Mouse (Mus musculus): ENCODE measurements around the gene Gm11034.

The Gm11034 gene

GRCm38 (mm10) chr8:72213536-72213935, at the start of gene Gm11034:
Gene Gm11034 (minus strand): TSS chr8:72213636.
- DNase-seq = no peak

DNA sequence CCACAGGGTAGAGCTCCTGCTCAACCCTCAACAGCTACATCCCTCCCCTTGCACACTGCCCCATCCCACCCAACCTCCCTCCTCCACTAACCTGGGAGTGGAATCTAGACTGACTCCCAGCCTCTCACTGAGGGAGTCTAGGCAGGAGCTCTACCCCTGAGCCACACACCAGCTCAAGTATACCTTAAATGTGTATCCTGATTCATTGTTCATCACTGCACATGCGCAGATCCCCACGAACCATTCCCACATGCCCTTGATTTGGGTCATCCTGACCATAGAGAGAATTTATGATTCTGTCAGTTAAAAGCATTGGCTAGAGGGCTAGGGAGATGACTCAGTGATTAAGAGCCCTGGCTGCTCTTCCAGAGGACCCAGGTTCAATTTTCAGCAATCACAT, 49.3 kb upstream of the Gm11034 start:
- no peak for DNase-seq

GRCm38 (mm10) chr8:72261872-72262271, 48.4 kb upstream of the Gm11034 start:
- no peak for DNase-seq

GRCm38 (mm10) chr8:72261431-72261830, 48.0 kb upstream of the Gm11034 start:
- no peak for DNase-seq

GRCm38 (mm10) chr8:72261019-72261418, 47.6 kb upstream of the Gm11034 start:
- no peak for DNase-seq

- no peak for DNase-seq
Measured at GRCm38 (mm10) chr8:72260585-72260984, 47.1 kb upstream of the Gm11034 start.

GRCm38 (mm10) chr8:72259862-72260261, 46.4 kb upstream of the Gm11034 start:
- no peak for DNase-seq

DNA sequence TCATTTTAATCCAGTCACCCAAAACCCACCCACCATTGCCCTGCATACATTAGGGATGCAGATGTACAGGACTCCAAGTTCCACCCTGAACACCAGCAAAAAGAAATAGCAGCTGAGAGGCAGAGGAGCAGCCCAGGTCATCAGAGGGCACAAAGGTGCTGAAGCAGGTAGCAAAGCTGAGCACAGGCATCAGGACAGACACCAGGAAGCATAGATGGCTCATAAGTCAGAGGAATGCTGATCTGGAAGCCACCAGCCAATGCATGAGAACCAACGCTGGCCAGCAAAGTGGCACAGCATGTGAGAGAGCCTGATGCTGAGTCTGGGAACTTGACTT, 44.4 kb upstream of the Gm11034 start:
- DNase-seq = no peak

DNA sequence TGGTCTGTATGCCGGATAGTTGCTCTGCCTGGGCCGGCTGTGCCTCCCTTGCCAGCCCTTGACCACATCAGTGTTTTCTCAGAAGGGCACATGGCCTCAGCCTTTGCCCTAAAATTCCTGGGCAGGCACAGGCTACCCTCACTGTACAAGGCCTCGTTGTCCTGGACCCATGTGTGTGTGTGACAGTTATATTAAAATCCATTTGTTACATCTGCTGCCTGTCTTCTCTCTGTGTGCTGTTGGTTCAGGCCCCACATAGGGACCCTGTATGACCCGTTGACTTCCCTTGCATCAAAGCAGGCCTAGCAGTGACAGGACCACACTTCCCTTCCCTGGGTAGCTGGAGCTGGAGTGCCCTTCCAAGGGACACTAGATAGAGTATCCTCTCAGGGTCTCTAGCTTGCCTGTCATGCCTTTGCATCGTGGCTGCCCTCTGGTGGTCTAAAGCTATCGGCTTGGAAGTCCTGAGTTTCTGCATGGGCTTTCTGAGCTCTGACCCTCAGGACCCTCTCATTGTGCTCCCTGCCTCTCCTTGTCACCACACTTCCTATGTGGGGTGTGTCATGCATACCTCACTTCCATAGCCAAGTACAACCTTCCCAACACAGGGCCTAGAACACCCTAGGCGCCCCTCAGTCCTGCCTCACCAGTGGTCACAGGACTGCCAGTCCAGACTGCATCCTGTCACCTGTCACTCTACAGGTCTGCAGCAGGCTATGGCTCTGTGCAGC, 43.9 kb upstream of the Gm11034 start:
- no peak for DNase-seq

DNA sequence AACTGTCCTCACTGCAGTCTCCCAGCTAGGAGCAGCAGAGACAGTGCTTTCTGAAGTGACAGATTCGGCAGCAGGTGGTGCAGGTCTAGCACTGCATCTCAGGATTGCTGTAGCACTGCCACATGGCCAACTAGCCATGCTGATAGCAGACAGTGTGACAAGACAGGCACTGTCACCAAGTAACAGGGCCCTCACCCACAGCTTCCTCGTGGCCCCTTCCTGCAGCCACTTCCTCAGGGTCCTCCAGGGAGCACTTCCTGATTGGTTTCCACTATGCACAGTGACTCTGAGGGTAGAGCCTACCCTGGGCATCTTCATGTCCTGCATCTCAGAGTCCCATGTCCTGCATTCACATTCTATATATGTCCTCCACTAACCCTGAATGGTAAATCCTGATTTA, 31.2 kb upstream of the Gm11034 start:
- no peak for DNase-seq

DNA sequence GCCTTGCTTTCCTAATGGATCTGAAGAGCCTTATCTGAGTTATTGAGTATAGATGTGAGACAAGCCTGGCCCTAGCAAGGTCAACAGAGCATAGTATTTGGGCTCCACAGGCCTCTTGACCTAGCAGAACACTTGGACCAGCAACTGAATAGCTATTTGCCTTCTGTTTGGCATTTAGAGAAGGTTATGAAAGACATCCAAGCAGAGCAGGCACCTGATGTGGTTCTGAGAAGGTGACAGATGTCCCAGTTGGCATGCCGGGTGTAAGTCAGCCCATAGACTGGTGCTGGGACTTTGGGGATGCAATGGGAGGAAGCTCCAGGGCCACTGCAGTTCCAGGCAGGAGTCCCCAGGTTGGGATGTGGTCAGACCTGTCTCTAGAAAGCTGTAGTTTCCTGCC, 28.8 kb upstream of the Gm11034 start:
- no peak for DNase-seq

GRCm38 (mm10) chr8:72240951-72241350, 27.5 kb upstream of the Gm11034 start:
- DNase-seq = peak; percentile 23

GRCm38 (mm10) chr8:72240403-72240763, 26.9 kb upstream of the Gm11034 start:
- no peak for DNase-seq

DNA sequence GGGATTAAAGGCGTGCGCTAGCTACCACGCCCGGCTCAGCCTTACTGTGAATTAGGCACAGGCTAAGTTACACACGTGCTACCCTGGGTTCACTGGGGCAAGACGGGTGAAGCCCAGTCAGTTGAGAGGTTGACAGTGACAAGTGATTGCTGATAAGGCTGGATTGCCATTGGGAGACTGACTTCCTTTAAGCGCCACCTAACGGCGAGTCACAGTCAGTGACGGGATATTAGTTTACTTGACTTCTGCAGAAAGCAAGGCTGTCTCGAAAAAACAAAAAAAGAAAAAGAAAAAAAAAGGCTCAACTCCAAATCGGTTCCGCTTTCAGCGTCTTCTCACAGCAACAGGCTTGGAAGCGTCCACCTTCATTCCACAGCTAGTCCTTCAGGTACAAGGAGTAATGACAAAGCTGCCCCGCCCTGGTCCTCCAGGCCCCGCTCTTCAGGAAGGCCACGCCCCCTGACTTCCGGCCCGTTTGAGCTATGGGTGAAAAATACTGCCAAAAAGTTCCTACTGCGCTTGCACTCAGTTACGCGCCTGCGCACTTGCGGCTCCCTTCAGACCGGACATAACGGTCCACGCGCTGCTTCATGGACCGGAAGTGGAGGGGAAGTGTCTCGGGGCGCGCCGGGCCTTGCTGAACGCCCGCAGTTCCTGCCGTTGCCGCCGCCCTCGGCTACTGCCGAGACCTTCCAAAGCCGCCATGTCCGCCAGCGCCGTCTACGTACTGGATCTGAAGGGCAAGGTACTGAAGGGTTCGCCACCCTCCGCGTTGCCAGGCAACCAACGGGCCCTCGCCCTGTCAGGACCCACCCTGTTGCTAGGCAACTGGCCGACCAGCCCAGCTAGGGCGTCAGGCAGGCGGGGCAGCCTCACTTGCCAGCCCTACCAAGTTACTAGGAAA, 26.3 kb upstream of the Gm11034 start, which contains the start of gene Ap1m1:
Gene Ap1m1, plus strand, starts transcription at position 520 of the 904 bp plus-strand sequence.
- peak; percentile 97 for DNase-seq

- no peak for DNase-seq
Measured at GRCm38 (mm10) chr8:72222656-72223055, 9.2 kb upstream of the Gm11034 start.

GRCm38 (mm10) chr8:72220758-72221157, 7.3 kb upstream of the Gm11034 start:
- no peak for DNase-seq

DNA sequence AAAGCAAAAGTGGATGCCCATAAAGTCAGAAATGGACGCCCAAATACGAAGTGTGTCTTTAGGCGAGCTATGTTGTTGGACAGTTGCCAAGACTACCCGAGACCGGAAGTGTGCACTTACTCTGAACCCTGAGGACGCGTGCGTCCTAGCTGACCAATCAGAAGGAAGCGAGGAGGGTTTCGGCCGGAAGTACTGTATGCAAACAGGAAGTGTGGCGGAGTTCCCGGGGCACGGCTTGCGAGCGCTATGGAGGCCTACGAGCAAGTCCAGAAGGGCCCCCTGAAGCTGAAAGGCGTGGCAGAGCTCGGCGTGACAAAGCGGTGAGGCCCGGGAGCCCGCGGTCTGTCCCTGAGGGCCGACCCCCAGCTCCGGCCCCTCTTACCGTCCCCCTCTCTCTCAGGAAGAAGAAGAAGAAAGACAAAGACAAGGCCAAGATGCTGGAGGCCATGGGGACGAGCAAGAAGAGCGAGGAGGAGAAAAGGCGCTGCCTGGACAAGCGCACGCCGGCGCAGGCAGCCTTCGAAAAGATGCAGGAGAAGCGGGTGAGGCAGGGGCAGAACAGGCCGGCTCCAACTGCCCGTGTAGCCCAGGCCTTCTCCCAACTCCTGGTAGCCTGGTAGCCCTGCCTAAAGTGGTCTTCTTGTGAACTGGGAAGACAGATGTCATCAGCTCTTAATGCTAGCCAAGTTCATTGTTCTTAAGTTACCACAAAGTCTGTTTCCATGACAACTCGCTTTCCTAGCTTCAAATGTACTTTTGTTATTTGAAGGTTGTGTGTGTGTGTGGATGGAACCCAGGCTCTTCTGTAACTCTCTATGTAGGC, 6.3 kb upstream of the Gm11034 start, which contains the start of gene Fam32a:
Gene Fam32a, plus strand, starts transcription at position 190 of the 823 bp plus-strand sequence.
- DNase-seq = peak; percentile 85

DNA sequence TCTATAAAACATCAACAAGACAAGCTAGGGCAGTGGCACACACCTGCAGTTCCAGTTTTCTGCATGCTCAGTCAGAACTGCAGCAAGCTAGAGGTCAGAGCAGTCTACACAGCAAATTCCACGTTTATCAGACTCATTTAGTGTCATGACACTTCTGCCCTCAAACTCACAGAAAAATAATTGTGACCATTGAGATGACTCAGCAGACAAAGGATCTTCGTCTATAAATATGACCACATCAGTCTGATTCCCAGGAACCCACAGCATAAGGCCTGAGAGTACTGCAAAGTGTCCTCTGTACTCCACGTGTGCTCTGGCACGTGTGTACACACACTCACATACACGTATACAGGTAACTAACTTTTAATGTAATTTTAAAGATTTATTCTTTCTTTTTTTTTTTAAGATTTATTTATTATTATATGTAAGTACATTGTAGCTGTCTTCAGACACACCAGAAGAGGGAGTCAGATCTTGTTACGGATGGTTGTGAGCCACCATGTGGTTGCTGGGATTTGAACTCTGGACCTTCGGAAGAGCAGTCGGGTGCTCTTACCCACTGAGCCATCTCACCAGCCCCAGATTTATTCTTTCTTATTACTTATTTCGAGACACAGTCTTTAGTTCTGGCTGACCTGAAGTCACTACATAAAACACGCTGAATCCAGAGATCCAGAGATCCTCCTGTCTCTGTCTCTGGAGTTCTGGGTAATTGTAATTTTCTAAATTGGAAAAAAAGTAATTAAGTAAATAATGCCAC, 5.5 kb upstream of the Gm11034 start:
- DNase-seq = no peak

DNA sequence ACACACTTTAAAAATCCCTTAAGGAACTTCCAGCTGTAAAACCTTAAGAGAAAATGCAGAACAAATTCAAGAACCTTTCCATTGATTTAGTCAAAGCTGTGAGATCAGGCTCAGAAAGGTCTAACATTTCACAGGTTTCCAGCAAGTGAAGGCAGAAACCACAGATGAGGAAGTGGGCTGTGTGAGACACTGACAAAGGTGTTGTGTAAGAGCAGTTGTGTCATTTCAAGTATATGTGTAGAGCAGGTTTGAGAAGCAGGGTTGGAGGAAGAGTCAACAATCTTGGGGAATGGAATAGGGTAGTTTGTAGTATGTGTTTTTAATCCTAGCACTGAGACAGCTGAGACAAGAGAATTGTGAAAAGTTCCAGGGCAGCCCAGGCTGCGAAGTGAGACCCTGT, 2.4 kb upstream of the Gm11034 start:
- DNase-seq = no peak

DNA sequence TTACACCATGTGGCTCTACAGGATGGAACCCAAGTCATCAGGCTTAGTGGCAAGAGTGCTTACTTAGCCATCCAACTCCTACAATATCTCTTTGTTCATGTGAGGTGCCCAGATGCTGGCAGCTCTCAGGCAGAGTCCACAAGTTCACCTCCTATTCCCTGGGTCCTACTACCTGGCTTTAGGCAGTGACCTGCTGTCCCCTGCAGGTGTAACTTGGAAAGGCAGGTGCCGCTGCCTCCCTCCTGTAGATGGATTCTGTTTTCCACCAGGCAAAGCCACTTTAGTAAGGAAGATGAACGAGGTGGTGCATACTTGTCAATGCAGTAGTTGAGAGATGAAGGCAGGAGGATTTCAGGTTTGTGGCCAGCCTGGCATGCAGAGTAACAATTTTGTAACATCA, 1.6 kb upstream of the Gm11034 start:
- DNase-seq = no peak

DNA sequence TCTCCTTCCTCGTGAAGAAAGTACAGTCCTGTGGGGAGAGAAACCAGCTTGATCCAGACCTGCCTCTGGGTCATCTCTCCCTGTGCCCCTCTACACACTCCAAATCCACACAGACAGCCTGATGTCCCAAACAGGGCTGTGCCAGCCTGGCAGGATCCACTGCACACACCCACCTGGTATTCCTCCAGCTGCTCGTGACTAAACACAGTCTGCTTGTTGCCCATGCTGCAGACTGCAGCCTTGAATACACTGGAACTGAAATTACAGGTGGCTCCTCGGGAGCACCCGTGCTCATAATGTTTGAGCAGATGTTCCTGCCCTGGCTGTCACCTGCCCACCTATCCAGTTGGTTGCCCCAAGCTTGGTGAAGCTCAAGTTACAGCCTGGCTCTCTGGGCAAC, 685 bp downstream of the Gm11034 start, which contains the start of gene Cib3:
Gene Cib3, minus strand, starts transcription at position 87 of the 400 bp plus-strand sequence.
- DNase-seq = no peak

DNA sequence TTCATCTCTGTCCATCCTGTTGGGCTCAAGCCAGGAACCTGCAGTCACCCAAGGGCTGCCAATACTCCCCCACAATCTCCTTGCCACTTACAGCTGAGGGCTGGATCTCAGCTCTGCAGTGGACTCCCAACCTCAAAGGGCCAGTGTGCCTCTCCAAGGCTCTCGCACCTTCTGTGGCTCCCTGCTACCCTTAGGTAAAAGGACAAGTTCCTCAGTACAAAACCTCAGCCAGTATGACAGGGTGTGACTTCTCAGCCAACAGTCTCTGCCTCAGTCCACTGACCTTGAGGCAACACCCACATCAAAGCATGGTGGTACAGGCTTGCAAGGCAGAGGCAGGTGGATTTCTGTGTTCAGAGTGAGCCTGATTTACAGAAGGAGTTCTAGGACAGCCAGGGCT, 1.6 kb downstream of the Gm11034 start:
- no peak for DNase-seq

Measured in cerebellum, adult 11 months (tissue).